Mouse (Mus musculus) liver, embryonic 16.5 days (tissue): ENCODE data around the gene Stxbp5. TPM values are rescaled to one million over a fixed set of nuclear protein-coding genes. Genes with fewer than 3 reads are reported as not detected.

Experiments
- ATAC-seq: fragments of 200-750 bp; cut with Nextera tagmentation; 2 replicates; pipeline ENCODE4 v1.8.0; 2017; ENCODE audit warnings: low read depth, mild to moderate bottlenecking, moderate number of reproducible peaks, moderate library complexity
- H3K27ac ChIP-seq: fragments of 300-500 bp; sonication (generic); 2 replicates; pipeline ENCODE4 v1.5.1; 2014; ENCODE audit warnings: mild to moderate bottlenecking, low read length
- H3K27me3 ChIP-seq: fragments of 300-500 bp; sonication (generic); 2 replicates; pipeline ENCODE4 v1.6.1; 2014; ENCODE audit warnings: low read depth, low read length, mixed read lengths; ENCODE audit not compliant: control insufficient read depth, insufficient read depth
- H3K36me3 ChIP-seq: fragments of 300-500 bp; sonication (generic); 2 replicates; pipeline ENCODE4 v1.6.1; 2014; ENCODE audit warnings: mild to moderate bottlenecking; ENCODE audit not compliant: control insufficient read depth, insufficient read depth
- H3K4me1 ChIP-seq: fragments of 300-500 bp; sonication (generic); 2 replicates; pipeline ENCODE4 v1.6.1; 2014; ENCODE audit warnings: low read depth, low read length, mixed read lengths; ENCODE audit not compliant: control insufficient read depth
- H3K4me2 ChIP-seq: fragments of 300-500 bp; sonication (generic); 2 replicates; pipeline ENCODE4 v1.6.1; 2014; ENCODE audit warnings: low read depth, low read length, mixed read lengths
- H3K4me3 ChIP-seq: fragments of 300-500 bp; sonication (generic); 2 replicates; pipeline ENCODE4 v1.5.1; 2014; ENCODE audit warnings: low read depth, mild to moderate bottlenecking, low read length
- H3K9ac ChIP-seq: fragments of 300-500 bp; sonication (generic); 2 replicates; pipeline ENCODE4 v1.6.1; 2014; ENCODE audit warnings: low read depth, low read length
- H3K9me3 ChIP-seq: fragments of 300-500 bp; sonication (generic); replicated peaks from 2 replicates; pipeline ENCODE4 v1.6.1; 2016; ENCODE audit warnings: low read length; ENCODE audit not compliant: control insufficient read depth
- WGBS: fragments of 180-500 bp; shearing (Covaris S2); extraction: QIAGEN DNeasy Blood & Tissue Kit; methylation state at CpG from one replicate; pipeline ENCODE4 v1.1.7; 2014; ENCODE audit not compliant: insufficient replicate concordance; 5-methylcytosine and 5-hydroxymethylcytosine counted together
- polyA plus RNA-seq: library from polyadenylated mRNA; unstranded; fragments of >200 nt; fragmentation: Nextera tagmentation; extraction: Ambion mirVana; gene quantifications from 2 replicates; pipeline ENCODE4 v1.2.1, GENCODE M21; 2015

Gene Stxbp5
- polyA plus RNA-seq, 1 experiment from 2014 or later: 2.2 TPM

DNA sequence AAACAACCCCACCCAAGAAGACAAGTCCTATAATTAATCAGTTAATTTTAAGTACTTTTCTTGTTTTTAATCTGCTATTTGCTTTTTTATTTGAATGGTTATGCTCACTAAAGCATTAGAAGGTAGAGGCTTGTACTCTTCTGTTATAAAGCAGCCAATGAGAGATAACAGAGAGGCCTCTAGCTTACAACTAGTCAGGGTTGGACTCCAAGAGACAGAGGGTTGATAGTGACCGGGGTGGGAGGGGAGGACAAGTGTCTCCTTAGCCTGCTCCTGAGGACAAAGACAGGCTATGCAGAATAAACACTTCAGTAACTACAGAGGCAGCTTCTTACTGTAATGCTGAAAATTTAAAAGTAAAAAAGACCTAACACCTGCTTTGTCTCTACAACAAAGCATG, 101.8 kb downstream of the Stxbp5 start:
- Histone ChIP-seq H3K9me3 (no peaks in the 10 kb centered on the region), H3K36me3 (no peaks in the 10 kb centered on the region; the same call in 1 of the 2 replicates), H3K4me1 (no peaks in the 10 kb centered on the region), H3K4me3 (no peak overlapping the region), H3K9ac (no peak overlapping the region), H3K4me2 (no peak overlapping the region), H3K27ac (no peak overlapping the region), H3K27me3 (no peaks in the 10 kb centered on the region)
- 56% methylated on average over 1 of the region's 1 CpGs for WGBS
- no peak for ATAC-seq

DNA sequence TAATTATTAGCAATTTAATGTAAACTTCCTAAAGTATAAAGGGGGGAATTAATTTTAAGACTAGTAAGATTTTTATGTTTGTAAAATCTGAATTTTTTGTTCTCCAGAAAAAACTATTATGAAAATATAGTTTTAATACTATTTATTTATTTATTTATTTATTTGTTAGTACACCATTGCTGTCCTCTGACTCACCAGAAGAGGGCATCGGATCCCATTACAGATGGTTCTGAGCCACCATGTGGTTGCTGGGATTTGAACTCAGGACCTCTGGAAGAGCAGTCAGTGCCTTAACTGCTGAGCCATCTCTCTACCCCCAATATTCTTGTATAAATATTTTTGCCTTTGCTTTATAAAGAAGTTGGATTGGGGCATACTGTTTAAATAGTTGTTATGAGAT, 104.5 kb downstream of the Stxbp5 start:
- Histone ChIP-seq H3K36me3 (no peaks in the 10 kb centered on the region; the same call in none of the 2 replicates), H3K27me3 (no peaks in the 10 kb centered on the region), H3K27ac (no peak overlapping the region), H3K4me3 (no peak overlapping the region), H3K4me1 (no peaks in the 10 kb centered on the region), H3K9ac (no peak overlapping the region), H3K9me3 (no peaks in the 10 kb centered on the region), H3K4me2 (no peak overlapping the region)
- ATAC-seq: no peak
- 78% methylated on average over 1 of the region's 1 CpGs for WGBS

- no peaks in the 10 kb centered on the region; the same call in none of the 2 replicates for H3K36me3 ChIP-seq
- no peaks in the 10 kb centered on the region for H3K9me3 ChIP-seq
- H3K27ac ChIP-seq: no peak overlapping the region
- no peak overlapping the region for H3K9ac ChIP-seq
- no peak overlapping the region for H3K4me2 ChIP-seq
- H3K4me1 ChIP-seq: no peaks in the 10 kb centered on the region
- no peak overlapping the region for H3K4me3 ChIP-seq
- no peaks in the 10 kb centered on the region for H3K27me3 ChIP-seq
- no peak for ATAC-seq
Observed at GRCm38 (mm10) chr10:9794429-9794828, 106.5 kb downstream of the Stxbp5 start.

GRCm38 (mm10) chr10:9790947-9791346, 109.9 kb downstream of the Stxbp5 start:
- no peak overlapping the region for H3K9ac ChIP-seq
- 70% methylated on average over 3 of the region's 3 CpGs for WGBS
- no peaks in the 10 kb centered on the region for H3K9me3 ChIP-seq
- no peak overlapping the region for H3K4me2 ChIP-seq
- H3K4me3 ChIP-seq: no peak overlapping the region
- no peaks in the 10 kb centered on the region for H3K27me3 ChIP-seq
- H3K27ac ChIP-seq: no peak overlapping the region
- no peaks in the 10 kb centered on the region; the same call in 1 of the 2 replicates for H3K36me3 ChIP-seq
- no peaks in the 10 kb centered on the region for H3K4me1 ChIP-seq
- ATAC-seq: no peak

DNA sequence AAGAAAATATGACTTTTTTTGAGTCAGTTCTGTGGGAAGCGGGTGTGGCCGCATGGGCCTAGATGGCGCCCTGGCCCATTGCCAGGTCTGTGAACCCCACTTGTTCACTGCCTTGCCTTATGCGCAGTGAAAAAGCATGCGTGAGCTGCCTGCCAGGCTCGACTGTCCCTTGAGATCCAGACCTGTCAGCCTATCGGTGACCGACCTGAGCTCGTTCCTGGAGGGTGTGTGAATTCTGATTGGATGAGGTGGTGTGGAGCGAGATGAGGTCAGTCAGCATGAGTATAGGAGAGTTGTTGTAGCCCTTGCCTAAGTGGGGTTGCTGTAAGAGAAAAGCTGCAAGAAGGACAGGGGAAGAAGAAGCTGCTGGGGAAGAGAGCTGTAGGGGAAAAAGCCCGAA, 114.4 kb downstream of the Stxbp5 start:
- Histone ChIP-seq H3K4me2 (no peak overlapping the region), H3K4me1 (no peaks in the 10 kb centered on the region), H3K9ac (no peak overlapping the region), H3K27ac (no peak overlapping the region), H3K4me3 (no peak overlapping the region), H3K36me3 (no peaks in the 10 kb centered on the region; the same call in 1 of the 2 replicates), H3K27me3 (no peaks in the 10 kb centered on the region), H3K9me3 (no peaks in the 10 kb centered on the region)
- WGBS: 79% methylated on average over 11 of the region's 11 CpGs
- ATAC-seq: no peak

- H3K4me2 ChIP-seq: no peak overlapping the region
- WGBS: 83% methylated on average over 6 of the region's 6 CpGs
- no peak for ATAC-seq
Observed at GRCm38 (mm10) chr10:9785651-9786050, 115.2 kb downstream of the Stxbp5 start.

DNA sequence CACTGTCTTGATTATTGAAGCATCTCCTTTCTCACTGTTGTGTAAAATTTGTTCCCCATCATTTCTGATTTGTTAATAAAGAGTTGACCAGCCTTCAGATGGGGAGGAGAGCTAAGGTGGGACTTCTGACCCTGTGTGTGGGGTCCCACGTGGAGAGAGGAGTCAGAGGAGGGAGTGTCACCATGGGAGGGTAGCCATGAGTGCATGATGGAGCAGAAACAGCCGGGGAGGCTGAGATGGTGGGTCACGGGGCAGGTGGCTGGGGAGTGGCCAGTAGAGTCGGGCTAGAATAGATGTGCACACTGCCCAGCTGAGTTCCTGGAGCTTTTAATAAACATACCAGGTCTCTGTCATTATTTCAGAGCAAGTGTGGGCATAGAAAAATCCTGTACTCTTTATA, 121.0 kb downstream of the Stxbp5 start:
- 67% methylated on average over 4 of the region's 4 CpGs for WGBS
- Histone ChIP-seq H3K36me3 (no peaks in the 10 kb centered on the region), H3K9me3 (no peaks in the 10 kb centered on the region), H3K27me3 (no peaks in the 10 kb centered on the region), H3K4me3 (no peak overlapping the region), H3K9ac (no peak overlapping the region), H3K4me2 (no peak overlapping the region), H3K27ac (no peak overlapping the region), H3K4me1 (no peaks in the 10 kb centered on the region)
- ATAC-seq: no peak

More at GRCm38 (mm10) chr10:9785651-9786050, 115.2 kb downstream of the Stxbp5 start:
- Histone ChIP-seq H3K4me1 (no peaks in the 10 kb centered on the region), H3K4me3 (no peak overlapping the region), H3K27me3 (no peaks in the 10 kb centered on the region), H3K9me3 (no peaks in the 10 kb centered on the region), H3K9ac (no peak overlapping the region), H3K27ac (no peak overlapping the region), H3K36me3 (no peaks in the 10 kb centered on the region; the same call in 1 of the 2 replicates)

GRCm38 (mm10) chr10:9770261-9770660, 130.6 kb downstream of the Stxbp5 start:
- no peak overlapping the region for H3K27ac ChIP-seq
- H3K9me3 ChIP-seq: no peaks in the 10 kb centered on the region
- H3K4me1 ChIP-seq: no peaks in the 10 kb centered on the region
- ATAC-seq: no peak
- H3K27me3 ChIP-seq: no peaks in the 10 kb centered on the region
- H3K4me3 ChIP-seq: no peak overlapping the region
- H3K4me2 ChIP-seq: no peak overlapping the region
- 83% methylated on average over 12 of the region's 12 CpGs for WGBS
- no peaks in the 10 kb centered on the region for H3K36me3 ChIP-seq
- no peak overlapping the region for H3K9ac ChIP-seq

DNA sequence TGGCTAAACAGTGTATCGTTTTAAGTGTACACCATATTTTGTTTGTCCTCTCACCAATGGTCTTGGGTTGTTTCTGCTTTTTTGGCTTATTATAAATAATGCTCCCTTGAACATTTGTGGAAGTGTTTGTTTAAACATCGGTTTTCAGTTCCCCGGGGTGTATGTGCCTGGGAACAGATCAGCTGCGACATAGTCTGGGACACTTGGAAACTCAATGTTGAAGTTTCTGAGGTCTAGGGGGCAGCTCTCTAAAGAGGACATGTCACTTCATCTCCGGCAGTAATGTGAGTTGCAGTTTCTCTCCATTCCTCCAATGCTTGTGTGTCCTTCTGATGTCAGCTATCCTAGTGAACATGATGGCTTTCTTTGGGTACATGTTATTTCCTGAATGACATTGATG, 137.0 kb downstream of the Stxbp5 start:
- no peaks in the 10 kb centered on the region for H3K4me1 ChIP-seq
- no peaks in the 10 kb centered on the region for H3K9me3 ChIP-seq
- no peak overlapping the region for H3K27ac ChIP-seq
- no peak overlapping the region for H3K4me3 ChIP-seq
- no peak overlapping the region for H3K4me2 ChIP-seq
- peaks cover 5% of the 10 kb centered on the region for H3K36me3 ChIP-seq
- H3K27me3 ChIP-seq: no peaks in the 10 kb centered on the region
- ATAC-seq: no peak
- 79% methylated on average over 5 of the region's 5 CpGs for WGBS
- no peak overlapping the region for H3K9ac ChIP-seq
